In the genomic region with DNA sequence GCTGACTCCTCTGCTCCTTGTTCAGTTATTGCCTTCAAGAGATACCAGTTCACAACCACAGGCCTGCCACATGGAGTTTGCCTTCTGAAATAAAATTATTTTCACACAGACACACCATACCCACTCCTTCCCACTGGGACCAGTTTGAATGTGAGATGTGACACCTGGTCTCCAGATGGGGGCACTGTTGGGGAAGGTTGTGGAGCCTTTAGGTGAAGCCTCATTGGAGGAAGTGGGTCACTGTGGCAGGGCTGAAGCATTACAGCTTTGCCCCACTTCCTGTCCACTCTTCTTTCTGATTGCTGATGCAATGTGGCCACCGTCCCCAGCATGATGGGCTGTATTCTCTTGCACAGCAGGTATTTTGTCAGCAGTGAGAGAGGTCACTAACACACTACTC, we compare ENCODE assay signal across 9 mouse cellular contexts.
DNase-seq lines count a peak whose midpoint lies in the region; ATAC-seq and TF ChIP-seq lines count a peak whose summit lies in the region.
"Had no signal": no experiment of that assay in that cellular context is flagged by ENCODE, and none has a peak within 500 bp of the region (broad histone marks: within the 10 kb centered on the region; RNA-seq: fewer than 3 reads in every experiment).

No protein-coding gene starts in this region.

- 70% methylated on average over 1 of the region's 1 CpGs for WGBS in kidney, adult 2 months

- POLR2A ChIA-PET in Patski (lab: Charles Lee), result no interaction called here

- no peaks in the 10 kb centered on the region for H3K27me3 ChIP-seq in kidney, adult 2 months (replicated peaks; ENCODE audit: control insufficient read depth, insufficient read depth, low read length)
- H3K27me3 ChIP-seq in Patski, result no peaks in the 10 kb centered on the region
- H3K27me3 ChIP-seq: limb, embryonic 12.5 days had no signal

- in situ Hi-C loops in Patski (cut with MboI; ENCODE audit: low pct_unique_long_range_greater_than_20kb), result no loop called here

- no peak for TF ChIP-seq POLR2A in kidney, adult 2 months (IDR thresholded peaks at IDR 0.05; ENCODE audit: low read depth, low read length)
- no peak for TF ChIP-seq POLR2A in brain, embryonic 14.5 days (IDR thresholded peaks at IDR 0.05; ENCODE audit: borderline replicate concordance, extremely low read depth, insufficient read depth, insufficient read length, poor library complexity, severe bottlenecking)

- CTCF ChIA-PET in Patski (lab: Charles Lee), result interaction anchor here (1.0 to 2.1 kb wide), 4 partner anchors 10 to 52 kb away, joined by 3 to 5 read pairs (median 3); no protein-coding TSS in a partner anchor

- no peak overlapping the region for H3K27ac ChIP-seq in kidney, adult 2 months (ENCODE audit: insufficient read depth, low read depth, low read length)
- H3K27ac ChIP-seq: limb, embryonic 12.5 days had no signal

- no peak overlapping the region for H3K4me3 ChIP-seq in kidney, adult 2 months (ENCODE audit: insufficient read depth, low read depth, low read length)
- H3K4me3 ChIP-seq: limb, embryonic 12.5 days had no signal

- peak; percentile 19 for DNase-seq in kidney, adult 2 months
- DNase-seq in kidney, postnatal 14 days, result no peak
- DNase-seq in Patski (ENCODE audit: low read depth, low spot score), result no peak
- DNase-seq in brain, embryonic 14.5 days (ENCODE audit: low read depth), result no peak
- DNase-seq in ovary, postnatal 10 days (ENCODE audit: low spot score), result no peak
- DNase-seq in embryo, embryonic 11 days, result no peak
- DNase-seq: cerebellum, adult 9-10 months had no signal

- peak; percentile 57 for TF ChIP-seq CTCF in kidney, adult 2 months (conservative IDR thresholded peaks at IDR 0.05; ENCODE audit: insufficient read depth, insufficient read length, low read depth, low read length)
- peak; percentile 56 for TF ChIP-seq CTCF in Patski (IDR thresholded peaks at IDR 0.05)
- TF ChIP-seq CTCF in brain, embryonic 14.5 days (IDR thresholded peaks at IDR 0.05; ENCODE audit: borderline replicate concordance, extremely low read depth, insufficient read depth, insufficient read length), result peak; percentile 23; the same call in 1 of the 2 replicates

- H3K36me3 ChIP-seq in kidney, adult 2 months (ENCODE audit: control insufficient read depth, insufficient read depth, low read length), result no peaks in the 10 kb centered on the region
- H3K36me3 ChIP-seq: limb, embryonic 12.5 days had no signal

- H3K4me1 ChIP-seq in kidney, adult 2 months (ENCODE audit: control insufficient read depth, insufficient read depth, low read length), result peaks cover 6% of the 10 kb centered on the region; the same call in 1 of the 2 replicates

- no peak for ATAC-seq in Patski
- ATAC-seq in megakaryocyte-erythroid progenitor cell, adult 5-6 weeks (replicated peaks; ENCODE audit: low FRiP score, low TSS enrichment, poor library complexity, severe bottlenecking), result 0 out of 2 replicates have a peak, but pooled peaks have one; percentile 63
